Mouse (Mus musculus): ENCODE data around the gene Tpk1. TPM values are rescaled to one million over a fixed set of nuclear protein-coding genes. Genes with fewer than 3 reads are reported as not detected.
"Not testable (repeated sequence)": the region's sequence is repeated elsewhere in the genome, so short reads cannot be mapped to it uniquely, and the experiment has no call there.

Gene Tpk1
- polyA plus RNA-seq, 1 experiment from 2014 or later, result 7.4 TPM

GRCm38 (mm10) chr6:43638119-43638518 lies 28.0 kb downstream of the Tpk1 start:
- no peak for ATAC-seq (ENCODE audit: extremely low read depth, insufficient number of reproducible peaks, low FRiP score, low TSS enrichment)
- H3K9me3 ChIP-seq, result no peaks in the 10 kb centered on the region
- H3K36me3 ChIP-seq, result no peaks in the 10 kb centered on the region
- no peak overlapping the region for H3K4me3 ChIP-seq
- no peak overlapping the region for H3K27ac ChIP-seq (replicated peaks)
- no peak overlapping the region for H3K4me2 ChIP-seq
- 0 out of 2 replicates have a peak, but pooled peaks cover 3% of the 10 kb centered on the region for H3K4me1 ChIP-seq
- H3K9ac ChIP-seq, result no peak overlapping the region
- WGBS, result 56% methylated on average over 3 of the region's 3 CpGs
- no peaks in the 10 kb centered on the region for H3K27me3 ChIP-seq (replicated peaks)

- no peak for ATAC-seq (ENCODE audit: extremely low read depth, insufficient number of reproducible peaks, low FRiP score, low TSS enrichment)
- no peak overlapping the region for H3K4me3 ChIP-seq
Observed at GRCm38 (mm10) chr6:43636980-43637638, 29.0 kb downstream of the Tpk1 start.

GRCm38 (mm10) chr6:43633308-43633963 lies 32.6 kb downstream of the Tpk1 start:
- Histone ChIP-seq H3K4me2 (no peak overlapping the region), H3K27me3 (replicated peaks) (no peaks in the 10 kb centered on the region), H3K4me1 (0 out of 2 replicates have a peak, but pooled peaks cover 3% of the 10 kb centered on the region), H3K36me3 (no peaks in the 10 kb centered on the region), H3K9me3 (no peaks in the 10 kb centered on the region), H3K27ac (replicated peaks) (no peak overlapping the region), H3K4me3 (no peak overlapping the region), H3K9ac (no peak overlapping the region)
- no peak for ATAC-seq (ENCODE audit: extremely low read depth, insufficient number of reproducible peaks, low FRiP score, low TSS enrichment)
- WGBS, result 82% methylated on average over 3 of the region's 3 CpGs

More at GRCm38 (mm10) chr6:43636980-43637638, 29.0 kb downstream of the Tpk1 start:
- no peaks in the 10 kb centered on the region for H3K9me3 ChIP-seq
- 78% methylated on average over 11 of the region's 11 CpGs for WGBS
- no peaks in the 10 kb centered on the region for H3K36me3 ChIP-seq
- no peak overlapping the region for H3K27ac ChIP-seq (replicated peaks)
- 0 out of 2 replicates have a peak, but pooled peaks cover 3% of the 10 kb centered on the region for H3K4me1 ChIP-seq
- H3K27me3 ChIP-seq (replicated peaks), result no peaks in the 10 kb centered on the region
- no peak overlapping the region for H3K9ac ChIP-seq
- H3K4me2 ChIP-seq, result no peak overlapping the region

GRCm38 (mm10) chr6:43632871-43633270 lies 33.2 kb downstream of the Tpk1 start:
- H3K4me2 ChIP-seq, result no peak overlapping the region
- no peak overlapping the region for H3K4me3 ChIP-seq
- no peak overlapping the region for H3K9ac ChIP-seq
- no peak for ATAC-seq (ENCODE audit: extremely low read depth, insufficient number of reproducible peaks, low FRiP score, low TSS enrichment)
- no peaks in the 10 kb centered on the region for H3K36me3 ChIP-seq
- H3K9me3 ChIP-seq, result no peaks in the 10 kb centered on the region
- H3K4me1 ChIP-seq, result 0 out of 2 replicates have a peak, but pooled peaks cover 3% of the 10 kb centered on the region
- no peaks in the 10 kb centered on the region for H3K27me3 ChIP-seq (replicated peaks)
- H3K27ac ChIP-seq (replicated peaks), result no peak overlapping the region

- H3K4me2 ChIP-seq; ATAC-seq (ENCODE audit: extremely low read depth, insufficient number of reproducible peaks, low FRiP score, low TSS enrichment); H3K9ac ChIP-seq; H3K36me3 ChIP-seq; H3K4me3 ChIP-seq; H3K9me3 ChIP-seq; H3K27ac ChIP-seq (replicated peaks); H3K4me1 ChIP-seq; H3K27me3 ChIP-seq (replicated peaks): not testable (repeated sequence)
- WGBS, result 88% methylated on average over 6 of the region's 6 CpGs
Observed at GRCm38 (mm10) chr6:43623448-43623847, 42.6 kb downstream of the Tpk1 start.

GRCm38 (mm10) chr6:43619258-43619657 lies 46.8 kb downstream of the Tpk1 start:
- Histone ChIP-seq H3K9me3 (no peaks in the 10 kb centered on the region), H3K4me1 (no peaks in the 10 kb centered on the region), H3K27ac (replicated peaks) (no peak overlapping the region), H3K9ac (no peak overlapping the region), H3K27me3 (replicated peaks) (no peaks in the 10 kb centered on the region), H3K4me3 (no peak overlapping the region), H3K4me2 (no peak overlapping the region), H3K36me3 (no peaks in the 10 kb centered on the region)
- WGBS, result 62% methylated on average over 3 of the region's 3 CpGs
- ATAC-seq (ENCODE audit: extremely low read depth, insufficient number of reproducible peaks, low FRiP score, low TSS enrichment), result no peak

- H3K27ac ChIP-seq (replicated peaks), result no peak overlapping the region
- H3K9me3 ChIP-seq, result no peaks in the 10 kb centered on the region
- WGBS, result 64% methylated on average over 2 of the region's 2 CpGs
- no peak overlapping the region for H3K4me2 ChIP-seq
- 0 out of 2 replicates have a peak, but pooled peaks cover 3% of the 10 kb centered on the region for H3K4me1 ChIP-seq
- no peak overlapping the region for H3K4me3 ChIP-seq
- no peak for ATAC-seq (ENCODE audit: extremely low read depth, insufficient number of reproducible peaks, low FRiP score, low TSS enrichment)
- H3K27me3 ChIP-seq (replicated peaks), result no peaks in the 10 kb centered on the region
- H3K36me3 ChIP-seq, result no peaks in the 10 kb centered on the region
- no peak overlapping the region for H3K9ac ChIP-seq
Observed at GRCm38 (mm10) chr6:43611770-43612169, 54.3 kb downstream of the Tpk1 start.

- 77% methylated on average over 4 of the region's 4 CpGs for WGBS
- Histone ChIP-seq H3K36me3 (no peaks in the 10 kb centered on the region), H3K9ac (no peak overlapping the region), H3K4me1 (no peaks in the 10 kb centered on the region), H3K4me2 (no peak overlapping the region), H3K27ac (replicated peaks) (no peak overlapping the region), H3K4me3 (no peak overlapping the region), H3K9me3 (no peaks in the 10 kb centered on the region), H3K27me3 (replicated peaks) (no peaks in the 10 kb centered on the region)
- no peak for ATAC-seq (ENCODE audit: extremely low read depth, insufficient number of reproducible peaks, low FRiP score, low TSS enrichment)
Observed at GRCm38 (mm10) chr6:43590841-43591541, 75.1 kb downstream of the Tpk1 start.

- no peaks in the 10 kb centered on the region for H3K27me3 ChIP-seq (replicated peaks)
- H3K4me1 ChIP-seq, result no peaks in the 10 kb centered on the region
- no peak for ATAC-seq (ENCODE audit: extremely low read depth, insufficient number of reproducible peaks, low FRiP score, low TSS enrichment)
- no peak overlapping the region for H3K9ac ChIP-seq
- no peak overlapping the region for H3K27ac ChIP-seq (replicated peaks)
- no peaks in the 10 kb centered on the region for H3K9me3 ChIP-seq
- 87% methylated on average over 2 of the region's 2 CpGs for WGBS
- H3K4me3 ChIP-seq, result no peak overlapping the region
- no peak overlapping the region for H3K4me2 ChIP-seq
- no peaks in the 10 kb centered on the region for H3K36me3 ChIP-seq
Observed at GRCm38 (mm10) chr6:43585274-43585673, 80.8 kb downstream of the Tpk1 start.

- H3K9me3 ChIP-seq, result no peaks in the 10 kb centered on the region
- no peak overlapping the region for H3K4me3 ChIP-seq
- no peaks in the 10 kb centered on the region for H3K36me3 ChIP-seq
- H3K27ac ChIP-seq (replicated peaks), result no peak overlapping the region
- H3K4me1 ChIP-seq, result no peaks in the 10 kb centered on the region
- H3K4me2 ChIP-seq, result no peak overlapping the region
- ATAC-seq (ENCODE audit: extremely low read depth, insufficient number of reproducible peaks, low FRiP score, low TSS enrichment), result no peak
- WGBS, result 83% methylated on average over 2 of the region's 2 CpGs
- H3K27me3 ChIP-seq (replicated peaks), result no peaks in the 10 kb centered on the region
- H3K9ac ChIP-seq, result no peak overlapping the region
Observed at GRCm38 (mm10) chr6:43581809-43582208, 84.3 kb downstream of the Tpk1 start.

- 0 out of 2 replicates have a peak, but pooled peaks cover 2% of the 10 kb centered on the region for H3K4me1 ChIP-seq
- WGBS, result 68% methylated on average over 1 of the region's 1 CpGs
- H3K9ac ChIP-seq, result no peak overlapping the region
- no peaks in the 10 kb centered on the region for H3K36me3 ChIP-seq
- H3K4me3 ChIP-seq, result no peak overlapping the region
- no peaks in the 10 kb centered on the region for H3K9me3 ChIP-seq
- ATAC-seq (ENCODE audit: extremely low read depth, insufficient number of reproducible peaks, low FRiP score, low TSS enrichment), result no peak
- no peaks in the 10 kb centered on the region for H3K27me3 ChIP-seq (replicated peaks)
- no peak overlapping the region for H3K4me2 ChIP-seq
- no peak overlapping the region for H3K27ac ChIP-seq (replicated peaks)
Observed at GRCm38 (mm10) chr6:43567885-43568284, 98.2 kb downstream of the Tpk1 start.

Measured in heart, embryonic 13.5 days (tissue).